Mouse (Mus musculus): ENCODE measurements at regions not wholly inside any gene's neighbourhood (a gene's known extent, or its start where the extent isn't known, plus 50 kb on each side); places are given as distances from the start of the nearest gene placed in this dataset.

DNA sequence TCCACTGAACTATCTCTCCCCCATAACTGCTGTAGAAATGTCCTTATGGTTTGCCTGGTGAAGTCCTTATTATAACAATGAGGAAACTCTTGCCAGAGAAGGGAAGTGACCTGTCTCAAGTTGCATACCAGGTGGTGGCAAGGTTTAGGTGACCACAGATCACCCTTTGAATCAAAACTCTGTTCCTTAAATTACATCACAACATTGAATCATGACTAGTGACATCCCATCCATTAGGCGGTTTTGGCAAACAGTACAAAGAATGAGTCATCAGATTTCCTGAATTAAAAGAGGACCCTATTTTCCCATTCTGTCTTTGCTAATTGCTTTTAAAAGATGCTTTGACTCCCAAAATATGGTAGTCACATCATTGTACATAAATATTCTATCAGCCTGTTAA lies 168.5 kb upstream of the Pgr start:
- DNase-seq (ENCODE audit: low read depth, low spot score), result no peak

DNA sequence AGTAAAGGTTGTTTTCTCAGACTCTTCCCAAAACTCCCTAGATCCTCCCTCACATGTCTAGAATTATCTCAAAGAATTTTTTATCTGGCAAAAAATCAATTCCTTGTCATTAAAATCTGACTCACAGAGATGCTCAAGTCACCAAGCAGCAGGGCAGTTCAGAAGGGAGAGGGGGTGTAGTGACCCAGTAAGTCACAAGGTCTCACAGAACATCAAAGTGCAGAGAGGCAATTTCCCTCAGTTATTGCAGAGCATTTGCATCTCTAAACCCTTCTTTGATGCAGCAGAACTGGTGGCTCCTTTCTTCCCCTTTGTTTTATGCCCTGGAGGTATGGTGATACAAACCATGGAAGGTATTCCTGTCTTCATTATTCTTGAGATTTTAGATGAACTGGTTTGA lies 166.1 kb upstream of the Pgr start:
- DNase-seq (ENCODE audit: low read depth, low spot score), result peak; percentile 25

DNA sequence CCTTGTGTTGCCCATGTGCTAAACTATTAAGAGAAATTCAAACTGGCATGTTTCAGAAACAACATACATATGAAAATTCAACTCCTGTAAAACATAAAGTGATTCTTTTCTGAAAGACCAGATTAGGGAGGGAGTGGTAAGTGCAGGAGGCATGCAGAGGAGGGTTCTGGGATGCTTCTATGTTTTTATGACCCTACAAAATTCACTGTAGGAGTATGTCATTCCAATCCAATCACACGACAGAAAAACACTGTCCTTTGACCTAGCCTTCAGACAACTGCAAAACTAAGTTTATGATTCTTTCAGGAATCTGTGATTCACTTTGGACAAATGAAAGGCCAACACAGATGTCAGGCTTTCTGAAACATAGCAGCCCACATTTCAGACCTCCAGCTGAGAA lies 159.4 kb upstream of the Pgr start:
- no peak for DNase-seq (ENCODE audit: low read depth, low spot score)

DNA sequence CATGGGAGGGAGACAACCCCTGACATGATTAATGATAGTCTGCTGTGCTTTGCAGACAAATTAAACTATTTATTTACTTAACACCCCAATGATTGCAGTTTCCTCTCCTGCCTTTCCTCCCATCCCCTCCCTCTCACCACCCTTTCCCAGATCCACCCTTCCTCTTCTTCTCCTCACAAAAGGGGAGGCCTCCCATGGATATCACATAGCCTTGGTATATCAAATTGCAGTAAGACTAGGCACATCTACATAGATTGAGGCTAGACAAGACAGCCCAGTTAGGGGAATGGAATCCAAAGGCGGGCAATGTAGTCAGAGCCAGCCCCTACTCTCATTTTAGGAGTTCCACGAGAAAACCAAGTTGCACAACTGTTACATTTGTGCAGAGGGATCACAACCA lies 149.8 kb upstream of the Pgr start:
- DNase-seq (ENCODE audit: low read depth, low spot score), result no peak

DNA sequence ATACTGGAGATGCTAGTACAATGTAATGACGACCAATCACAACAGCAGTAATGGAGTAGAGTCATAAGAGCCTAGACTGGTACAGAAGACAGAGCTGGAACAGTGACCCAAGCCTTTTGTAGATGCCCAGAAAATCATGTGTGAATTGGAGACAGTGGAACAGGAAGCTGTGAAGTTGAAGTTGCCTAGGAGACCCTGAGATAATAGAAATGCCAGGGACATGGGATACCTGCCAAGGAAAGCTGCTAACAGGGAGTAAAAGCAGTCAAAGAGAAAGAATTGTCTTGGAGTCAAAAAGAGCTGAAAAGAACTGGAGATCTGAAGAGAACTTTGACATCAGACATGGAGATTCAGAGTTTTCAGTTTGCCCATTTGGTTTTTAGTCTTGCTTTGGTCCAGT lies 138.8 kb upstream of the Pgr start:
- no peak for DNase-seq (ENCODE audit: low read depth, low spot score)

DNA sequence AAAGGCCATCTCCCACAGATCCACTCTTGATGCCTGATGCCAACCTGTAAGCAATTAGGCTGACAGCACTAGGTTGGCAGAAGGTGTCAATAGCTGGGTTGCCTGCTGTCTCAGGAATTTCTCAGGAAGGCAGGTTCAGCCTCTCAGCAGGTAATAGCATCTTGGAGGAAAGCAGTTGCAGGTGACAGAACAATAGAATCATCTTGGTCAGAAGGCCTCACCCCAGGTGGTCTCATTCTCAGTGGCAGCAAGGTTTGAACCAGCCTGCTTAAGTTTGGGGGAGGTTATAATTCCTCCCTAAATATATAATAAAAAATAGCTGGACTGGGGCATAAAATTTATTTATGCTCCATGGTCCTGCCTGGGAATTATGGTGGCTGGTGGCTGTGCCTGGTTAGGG lies 130.2 kb upstream of the Pgr start:
- peak; percentile 93 for DNase-seq (ENCODE audit: low read depth, low spot score)

DNA sequence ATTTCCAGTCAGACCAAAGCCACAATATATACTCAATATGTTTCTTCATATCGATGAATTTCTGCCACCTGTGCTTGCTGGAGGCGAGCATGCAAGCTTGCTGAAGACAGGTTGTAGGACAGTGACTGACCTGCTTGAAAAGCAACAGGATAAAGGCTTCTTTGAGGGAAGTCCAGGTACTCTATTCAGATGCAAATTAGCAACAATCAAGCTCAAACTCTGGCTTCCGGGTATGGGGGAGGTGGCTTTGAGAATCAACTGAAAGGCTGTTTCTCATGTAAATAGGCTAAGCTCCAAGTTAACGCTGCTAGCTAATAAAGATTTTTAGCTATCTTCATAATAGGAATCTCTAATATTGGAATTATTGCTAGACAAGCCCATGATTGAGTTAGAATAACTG lies 129.6 kb upstream of the Pgr start:
- DNase-seq (ENCODE audit: low read depth, low spot score), result peak; percentile 98

DNA sequence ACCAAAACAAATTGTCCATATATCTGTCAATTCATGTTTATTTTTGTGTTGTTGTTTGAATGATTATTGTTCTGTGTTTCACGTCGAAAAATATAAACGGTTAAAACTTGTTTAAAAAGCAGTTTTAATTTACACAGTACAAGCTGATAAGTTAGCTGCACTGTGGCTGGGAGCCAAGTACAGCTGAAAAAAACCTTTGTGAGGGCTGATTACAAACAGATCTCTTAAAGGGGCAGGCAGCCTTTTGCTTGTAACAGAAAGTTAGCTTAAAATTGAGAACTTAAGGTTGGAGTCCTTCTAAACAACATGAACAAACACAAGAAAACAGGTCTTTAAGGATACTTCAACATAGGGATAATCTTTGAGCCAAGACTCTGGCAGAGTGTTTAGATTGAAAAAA lies 118.3 kb upstream of the Pgr start:
- DNase-seq (ENCODE audit: low read depth, low spot score), result peak; percentile 22

DNA sequence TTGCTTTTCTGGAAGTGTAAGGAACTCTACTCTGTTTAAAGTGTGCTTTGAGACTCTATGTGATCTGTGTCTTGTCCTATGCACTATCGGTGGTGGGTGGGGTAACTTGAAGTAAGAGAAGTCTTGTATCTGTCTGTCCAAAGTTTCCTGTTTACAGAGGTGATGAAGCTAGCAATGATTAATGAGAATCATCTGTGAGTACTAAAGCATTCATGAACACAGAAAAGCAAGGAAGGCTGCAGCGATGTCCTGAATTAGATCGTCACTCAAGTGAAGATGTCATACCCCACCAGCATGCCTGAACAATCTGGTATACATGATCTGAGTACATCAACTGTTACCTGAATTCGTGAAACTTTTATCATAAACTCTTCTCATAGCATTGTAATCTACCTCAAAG lies 85.4 kb upstream of the Pgr start:
- no peak for DNase-seq (ENCODE audit: low read depth, low spot score)

DNA sequence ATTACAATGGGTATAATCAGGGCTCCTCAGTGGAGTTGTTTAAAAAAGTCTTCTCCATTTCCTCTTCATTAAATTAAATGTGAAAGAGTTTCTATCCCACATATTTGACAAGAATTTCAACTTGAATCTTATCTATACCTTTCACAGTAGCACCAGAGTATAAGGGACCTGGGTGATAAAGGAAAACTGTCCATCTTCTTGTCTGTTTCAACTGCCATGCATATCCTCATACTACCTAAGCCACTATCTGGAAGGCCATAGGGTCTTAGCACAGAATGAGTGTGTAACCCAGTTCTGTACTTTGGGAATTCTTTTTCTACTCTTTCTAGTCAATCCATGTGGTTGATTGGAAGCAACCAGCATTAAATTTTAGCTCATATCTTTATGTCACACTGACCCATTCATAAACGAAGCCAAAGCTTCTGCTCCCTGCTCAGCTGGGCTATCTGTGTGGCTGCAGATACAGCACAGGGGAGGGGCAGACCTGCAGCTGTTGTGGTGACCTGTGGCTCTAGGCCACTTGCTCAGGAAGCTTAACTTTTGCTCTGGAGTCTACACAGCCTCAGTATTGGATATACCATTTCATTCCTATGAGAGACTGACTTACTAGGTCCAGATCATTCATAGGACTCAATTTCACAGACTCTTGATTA lies 75.8 kb upstream of the Pgr start:
- no peak for DNase-seq (ENCODE audit: low read depth, low spot score)

DNA sequence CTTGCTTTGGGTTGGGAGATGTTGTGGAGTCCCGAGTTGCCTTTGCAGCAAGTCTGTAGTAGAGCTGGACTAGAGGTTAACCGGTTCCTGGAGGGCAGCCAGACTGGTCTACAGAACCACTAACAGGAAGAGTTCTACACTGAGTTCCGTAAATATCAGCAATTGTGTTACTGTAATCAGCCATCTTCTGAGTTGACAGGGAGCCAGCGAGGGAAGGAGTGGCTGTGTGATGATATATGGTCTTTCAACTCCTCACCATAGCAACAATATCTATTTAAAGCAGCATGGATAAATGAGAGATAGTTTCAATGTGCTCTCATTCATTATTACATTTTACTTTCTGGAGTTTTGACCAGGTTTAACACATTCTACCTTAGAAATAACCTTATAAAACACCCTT lies 67.5 kb upstream of the Pgr start:
- no peak for DNase-seq (ENCODE audit: low read depth, low spot score)

DNA sequence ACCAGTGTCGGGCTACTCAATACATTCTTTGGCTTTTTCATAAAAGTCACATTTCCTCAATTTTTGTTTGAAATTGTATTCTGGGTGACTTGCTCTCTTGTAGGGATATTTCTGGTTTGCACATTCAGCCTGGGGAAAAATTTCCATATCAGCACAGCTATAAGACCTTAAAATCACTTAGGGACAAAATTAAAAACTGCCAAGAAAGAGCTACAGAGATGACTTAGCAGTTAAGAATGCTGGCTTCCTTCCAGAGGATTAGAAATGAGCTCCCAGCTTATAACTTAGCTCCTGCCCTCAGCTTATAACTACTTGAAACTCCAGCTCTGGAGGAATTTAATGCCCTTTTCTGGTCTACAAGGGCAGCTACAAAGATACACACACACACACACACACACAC lies 62.6 kb upstream of the Pgr start:
- no peak for DNase-seq (ENCODE audit: low read depth, low spot score)

DNA sequence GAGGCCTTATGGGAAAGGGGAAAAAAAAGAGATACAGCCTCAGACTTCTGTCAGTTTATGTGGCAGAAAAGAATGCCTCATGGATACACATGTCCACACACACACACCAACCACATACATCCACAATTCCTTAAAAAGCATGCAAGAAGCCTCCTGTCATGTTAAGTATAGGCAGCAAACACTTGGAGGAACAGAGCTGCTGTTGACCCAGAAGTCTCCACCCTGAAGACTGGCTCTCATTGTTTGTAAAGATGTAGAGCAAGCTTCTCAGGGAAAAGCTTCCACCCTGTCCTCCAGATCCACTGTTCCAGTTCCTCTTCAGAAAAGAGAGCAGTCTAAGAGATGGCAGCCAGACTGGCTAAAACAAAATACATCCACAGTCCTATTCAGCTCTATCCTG lies 61.3 kb upstream of the Pgr start:
- DNase-seq (ENCODE audit: low read depth, low spot score), result no peak

DNA sequence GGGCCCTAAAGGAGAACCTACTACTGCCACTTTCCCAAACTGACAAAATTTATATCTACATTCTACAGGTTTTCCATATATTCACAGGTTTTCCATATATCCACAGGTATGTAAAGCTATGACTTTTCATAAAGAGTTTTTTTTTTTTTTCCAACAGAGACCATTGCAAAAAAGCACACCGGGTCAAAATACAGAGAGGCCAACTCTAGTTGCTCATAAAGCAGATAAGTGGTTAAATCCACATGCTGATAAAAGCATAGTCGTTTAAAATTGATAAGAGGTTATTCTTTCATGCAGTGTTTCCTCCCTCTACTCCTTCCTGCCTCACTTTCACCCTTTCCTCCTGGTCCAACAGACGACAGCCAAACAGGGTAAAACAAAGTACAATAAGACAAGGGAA lies 60.7 kb upstream of the Pgr start:
- no peak for DNase-seq (ENCODE audit: low read depth, low spot score)
